Mouse (Mus musculus): Measurements from ENCODE around the gene Actl6a.
"Not testable (repeated sequence)": the region's sequence is repeated elsewhere in the genome, so short reads cannot be mapped to it uniquely, and the experiment has no call there.

The Actl6a gene

GRCm38 (mm10) chr3:32694737-32695582, 11.1 kb upstream of the Actl6a start:
- no peak for DNase-seq

DNA sequence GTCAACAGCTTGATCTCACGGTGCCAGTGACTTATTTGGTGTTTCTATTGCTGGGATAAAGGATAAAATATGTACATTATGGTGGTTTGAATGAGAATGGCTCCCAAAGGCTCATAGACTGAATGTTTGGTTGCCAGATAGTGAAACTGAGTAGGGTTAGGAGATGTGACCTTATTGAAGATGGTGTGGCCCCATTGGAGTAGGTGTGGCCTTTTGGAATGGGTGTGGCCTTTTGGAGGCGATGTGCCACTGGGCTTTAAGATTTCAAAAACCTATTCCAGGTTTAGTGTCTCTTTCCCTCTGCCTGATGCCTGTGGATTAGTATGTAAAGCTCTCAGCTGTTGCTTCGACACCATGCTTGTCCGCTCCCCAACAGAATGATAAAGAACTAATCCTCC, 10.5 kb upstream of the Actl6a start:
- DNase-seq, result no peak

GRCm38 (mm10) chr3:32698228-32698863, 7.8 kb upstream of the Actl6a start:
- peak; percentile 78 to 84 for DNase-seq

DNA sequence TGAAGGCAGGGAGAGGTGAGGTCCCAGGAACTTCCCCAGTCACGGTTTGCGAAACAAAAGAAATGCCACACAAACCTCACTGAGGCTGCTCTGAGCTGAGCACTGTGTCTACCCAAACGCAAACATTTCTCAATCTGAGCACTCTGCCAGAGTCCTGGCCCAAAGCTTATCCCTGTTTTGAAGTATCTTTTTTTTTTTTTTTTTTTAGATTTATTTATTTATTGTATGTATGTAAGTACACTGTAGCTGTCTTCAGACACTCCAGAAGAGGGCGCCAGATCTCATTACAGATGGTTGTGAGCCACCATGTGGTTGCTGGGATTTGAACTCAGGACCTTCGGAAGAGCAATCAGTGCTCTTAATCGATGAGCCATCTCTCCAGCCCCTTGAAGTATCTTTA, 2.1 kb upstream of the Actl6a start:
- DNase-seq, result not testable (repeated sequence)

DNA sequence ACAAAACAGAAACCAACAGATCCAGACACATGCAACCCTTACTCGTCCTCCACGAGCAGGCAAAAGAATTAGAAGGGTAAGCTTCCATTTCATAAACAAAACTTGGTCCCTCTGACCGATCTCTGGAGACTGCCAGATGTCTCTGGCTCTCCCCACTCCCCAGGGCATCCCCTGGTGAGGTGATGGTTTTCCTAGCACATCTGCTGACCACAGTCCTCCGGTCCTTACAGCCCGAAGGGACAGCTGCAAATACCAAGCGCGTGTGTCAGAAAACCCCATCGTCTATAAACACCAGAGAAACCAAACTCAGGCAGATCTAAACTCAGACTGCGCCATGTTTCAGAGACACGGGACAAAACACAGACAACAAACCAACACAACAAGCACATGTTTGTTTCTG, 1.5 kb upstream of the Actl6a start:
- not testable (repeated sequence) for DNase-seq

GRCm38 (mm10) chr3:32708052-32708367, 1.9 kb downstream of the Actl6a start:
- DNase-seq, result no peak

DNA sequence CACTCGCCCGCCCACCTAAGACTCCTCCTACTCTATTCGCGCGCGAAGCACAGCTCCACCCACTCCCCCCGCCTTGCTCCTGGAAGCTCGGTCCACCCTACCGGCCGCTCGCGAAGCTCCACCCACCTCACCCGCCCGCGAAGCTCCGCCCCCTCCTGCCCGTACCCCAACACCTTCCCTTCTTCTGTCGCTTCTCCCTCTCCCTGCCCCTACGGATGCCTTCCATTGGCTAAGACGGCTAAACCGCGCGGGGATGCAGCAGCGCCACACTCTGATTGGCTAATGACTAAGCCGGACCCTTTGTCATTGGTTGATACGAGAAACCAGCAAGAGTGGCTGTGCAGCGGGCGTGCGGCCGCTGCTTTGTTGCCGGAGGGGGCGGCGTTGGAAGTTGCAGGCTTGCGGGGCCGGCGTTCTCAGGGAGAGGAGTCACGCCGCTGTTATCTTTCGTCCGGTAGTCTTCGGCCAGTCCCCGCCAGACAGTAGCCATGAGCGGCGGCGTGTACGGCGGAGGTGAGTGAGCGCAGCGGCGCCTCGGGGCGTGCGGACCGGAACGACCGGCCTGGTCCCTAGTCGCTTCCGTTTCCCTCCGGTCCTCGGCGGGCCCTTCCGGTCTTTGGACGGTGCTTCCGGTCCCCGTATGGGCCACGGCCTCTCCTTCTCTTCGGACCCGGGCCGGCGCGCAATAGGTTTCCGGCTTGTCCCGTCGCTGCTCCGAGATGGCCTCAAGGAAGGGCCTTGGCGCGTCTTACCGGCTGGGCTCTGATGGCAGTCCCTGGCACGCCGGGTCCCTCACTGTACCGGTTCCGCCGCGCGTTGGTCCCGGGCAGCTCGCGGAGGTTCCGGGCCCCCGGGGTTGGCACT, 2.5 kb downstream of the Actl6a start:
- DNase-seq, result peak; percentile 98 to 99

- DNase-seq, result no peak
These were observed 3.3 kb downstream of the Actl6a start for GRCm38 (mm10) chr3:32709388-32709787.

GRCm38 (mm10) chr3:32713711-32714110, 7.6 kb downstream of the Actl6a start:
- DNase-seq, result no peak

DNA sequence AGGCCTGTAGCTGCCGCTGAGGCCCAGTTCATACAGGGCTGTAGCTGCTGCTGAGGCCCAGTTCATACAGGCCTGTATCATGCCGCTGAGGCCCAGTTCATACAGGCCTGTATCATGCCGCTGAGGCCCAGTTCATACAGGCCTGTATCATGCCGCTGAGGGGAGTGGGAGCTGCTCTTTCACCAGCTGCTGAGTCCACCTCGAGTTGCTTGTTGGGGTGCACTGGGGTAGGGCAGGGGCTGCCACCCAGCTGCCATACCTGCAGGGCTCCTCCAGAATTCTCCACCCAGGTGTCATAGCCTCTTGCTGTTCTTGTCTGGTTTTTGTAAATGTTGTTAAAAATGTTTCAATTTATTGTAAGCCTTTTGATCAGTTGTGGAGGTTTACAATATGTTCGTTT, 11.3 kb downstream of the Actl6a start:
- DNase-seq, result not testable (repeated sequence)

DNA sequence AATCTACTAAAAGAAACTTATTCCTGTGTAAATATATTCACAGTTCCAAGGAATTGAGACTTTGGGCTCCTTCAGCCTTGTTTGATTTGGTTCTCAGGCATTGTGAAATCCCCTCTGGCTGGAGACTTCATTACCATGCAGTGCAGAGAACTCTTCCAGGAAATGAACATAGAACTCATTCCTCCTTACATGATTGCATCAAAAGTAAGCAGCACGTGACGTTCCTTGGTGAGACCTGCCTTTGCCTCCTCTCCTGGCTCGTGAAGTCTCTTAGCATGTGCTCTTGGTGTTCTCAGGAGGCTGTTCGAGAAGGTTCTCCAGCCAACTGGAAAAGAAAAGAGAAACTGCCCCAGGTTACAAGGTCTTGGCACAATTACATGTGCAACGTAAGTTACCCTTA, 12.2 kb downstream of the Actl6a start:
- no peak for DNase-seq

GRCm38 (mm10) chr3:32724191-32724590, 18.1 kb downstream of the Actl6a start:
- DNase-seq, result no peak

DNA sequence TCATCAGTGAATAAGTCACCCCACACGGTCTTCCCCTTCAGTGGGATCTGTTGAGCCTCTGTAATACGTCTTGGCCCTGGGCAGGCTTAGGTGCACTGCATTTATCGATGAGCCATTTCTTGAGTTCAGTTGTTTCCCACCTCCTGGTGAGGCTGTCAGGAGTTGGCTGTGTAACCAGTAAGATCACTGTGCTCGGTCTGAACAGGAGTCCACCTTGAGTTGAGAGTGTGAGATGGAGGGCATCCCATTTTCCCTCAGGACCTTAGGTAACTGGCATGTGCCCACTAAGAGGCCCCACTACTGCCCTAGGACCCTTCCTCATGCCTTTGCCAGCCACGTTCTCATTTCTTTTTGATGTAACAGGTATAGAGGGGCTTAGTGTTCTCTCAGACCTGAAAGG, 19.9 kb downstream of the Actl6a start:
- DNase-seq, result no peak

- no peak for DNase-seq
These were observed 21.8 kb downstream of the Actl6a start for GRCm38 (mm10) chr3:32727861-32728260.

DNA sequence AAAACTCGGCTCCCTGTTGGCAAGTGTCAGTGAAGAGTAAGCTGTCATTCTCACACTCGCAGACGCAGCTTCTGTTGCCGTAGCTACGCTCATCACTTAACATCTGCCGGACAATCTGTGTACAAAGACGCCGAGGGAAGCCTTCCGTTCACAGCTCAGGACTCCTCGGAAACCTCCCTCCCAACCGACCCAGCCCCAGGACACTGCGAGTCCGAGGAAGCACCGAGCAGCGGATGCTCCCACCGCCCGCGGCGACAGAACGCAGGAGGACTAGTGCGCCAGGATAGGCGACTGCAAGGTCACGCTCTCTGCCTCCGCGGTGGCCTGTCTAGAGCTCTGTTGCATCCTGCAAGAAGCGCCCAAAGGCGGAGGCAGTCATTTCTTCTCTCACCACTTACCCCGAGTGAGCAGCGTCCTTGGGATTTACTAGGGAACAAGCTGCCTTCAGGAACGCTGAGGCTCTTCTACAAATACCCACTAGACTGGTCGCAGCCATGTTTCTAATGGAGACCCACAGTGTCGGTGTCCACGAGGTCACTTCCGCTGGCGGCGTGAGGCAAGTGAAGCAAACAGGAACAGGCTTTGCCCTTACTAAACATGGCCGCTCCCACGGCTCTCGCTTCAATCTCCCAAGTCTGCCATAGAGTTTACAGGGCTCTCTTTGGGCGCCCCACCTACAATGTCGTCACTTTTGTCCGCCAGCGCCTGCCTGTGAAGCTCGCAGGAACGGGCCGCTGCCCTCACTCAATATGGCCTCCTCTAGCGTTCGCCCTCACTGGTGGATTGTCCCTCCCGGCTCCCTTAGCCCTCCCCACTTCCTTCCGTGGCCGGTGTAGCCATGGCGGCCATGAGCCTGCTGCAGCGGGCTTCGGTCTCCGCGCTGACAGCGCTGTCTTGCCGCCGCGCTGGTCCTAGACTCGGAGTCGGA, 30.4 kb downstream of the Actl6a start, which contains the start of gene Ndufb5:
Gene Ndufb5 (plus strand): TSS at position 747 of the 928 bp plus-strand sequence.
- DNase-seq, result peak; percentile 97

DNA sequence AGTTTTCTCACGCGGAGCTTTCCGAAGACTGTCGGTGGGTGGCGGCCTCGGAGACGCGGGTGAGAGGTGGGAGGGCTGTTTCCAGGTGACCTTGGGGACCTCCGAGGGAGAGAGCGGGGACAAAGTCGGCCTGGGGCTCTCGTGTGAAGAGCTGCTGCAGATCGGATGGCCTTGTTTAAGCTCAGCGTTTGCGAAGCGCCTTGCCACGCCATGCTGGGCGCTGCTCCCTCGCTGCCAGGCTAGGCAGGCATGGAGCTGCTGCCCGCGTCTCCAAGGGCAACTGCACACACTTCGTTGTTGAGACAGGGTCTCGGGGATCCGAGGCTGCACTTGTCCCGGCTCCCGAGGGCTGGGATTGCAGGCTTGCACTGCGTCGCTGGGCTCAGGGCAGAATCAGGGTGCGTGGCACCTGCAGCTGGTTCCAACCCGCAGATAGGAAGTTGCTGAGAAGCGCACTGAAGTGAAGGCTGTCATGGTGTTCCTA, 31.1 kb downstream of the Actl6a start, which contains the start of gene Mrpl47:
Gene Mrpl47 (minus strand): TSS at position 434 of the 484 bp plus-strand sequence.
- no peak for DNase-seq

DNA sequence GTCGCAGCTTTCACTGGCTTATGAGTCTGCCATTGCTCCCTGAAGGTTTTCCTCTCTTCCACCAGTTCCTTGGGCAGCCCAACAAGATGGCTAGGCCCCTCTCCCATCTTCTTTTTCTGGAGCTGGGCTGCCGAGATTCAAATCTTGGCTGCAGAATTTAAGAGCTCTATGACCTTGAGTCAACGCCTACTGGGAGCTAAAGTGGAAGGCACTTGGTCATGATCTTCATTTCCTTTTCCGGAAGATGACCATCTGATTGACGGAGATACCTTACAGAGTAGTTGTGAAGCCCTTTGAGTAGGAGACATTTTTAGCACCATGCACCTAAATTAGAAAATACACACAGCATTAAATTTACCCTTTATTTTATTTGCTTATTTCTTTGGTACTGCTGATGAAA, 32.5 kb downstream of the Actl6a start:
- DNase-seq, result no peak

GRCm38 (mm10) chr3:32742276-32742780, 36.2 kb downstream of the Actl6a start:
- no peak for DNase-seq

DNA sequence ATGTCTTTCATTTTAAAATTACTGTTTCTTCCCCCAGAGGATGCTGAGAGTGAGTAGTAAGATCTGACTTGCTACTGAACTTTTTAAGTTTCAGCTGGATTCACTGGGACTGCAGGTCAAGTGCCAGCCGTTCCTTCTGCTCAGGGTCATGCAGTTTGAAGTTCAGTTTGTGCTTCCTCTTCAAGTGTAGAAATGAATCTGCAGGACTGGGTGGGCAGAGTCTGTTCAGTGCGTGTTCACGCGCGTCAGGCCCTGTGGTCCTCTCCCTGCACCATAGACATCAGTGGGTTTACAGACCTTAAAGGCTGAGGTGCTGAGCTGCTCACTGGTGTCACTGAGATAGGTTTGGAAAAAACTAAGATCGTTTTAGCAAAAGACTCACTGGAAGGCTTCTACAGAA, 38.9 kb downstream of the Actl6a start:
- no peak for DNase-seq

GRCm38 (mm10) chr3:32745426-32745825, 39.3 kb downstream of the Actl6a start:
- not testable (repeated sequence) for DNase-seq

GRCm38 (mm10) chr3:32748384-32748783, 42.3 kb downstream of the Actl6a start:
- no peak for DNase-seq

Data from thymus, postnatal 36 days (tissue).